Mouse (Mus musculus): ENCODE data around the gene Wdr17. TPM values are rescaled to one million over a fixed set of nuclear protein-coding genes. Genes with fewer than 3 reads are reported as not detected.
"Not testable (repeated sequence)": the region's sequence is repeated elsewhere in the genome, so short reads cannot be mapped to it uniquely, and the experiment has no call there.

Gene Wdr17
- total RNA-seq, 2 experiments from 2014 or later: not detected

- no peak for ATAC-seq (replicated peaks; ENCODE audit: low FRiP score, poor library complexity, severe bottlenecking)
Observed at GRCm38 (mm10) chr8:54806173-54806572, 80.8 kb downstream of the Wdr17 start.

- no peak for ATAC-seq (replicated peaks; ENCODE audit: low FRiP score, poor library complexity, severe bottlenecking)
Observed at GRCm38 (mm10) chr8:54792699-54793061, 94.3 kb downstream of the Wdr17 start.

- no peak for ATAC-seq (replicated peaks; ENCODE audit: low FRiP score, poor library complexity, severe bottlenecking)
Observed at GRCm38 (mm10) chr8:54791858-54792698, 94.9 kb downstream of the Wdr17 start.

- no peak for ATAC-seq (replicated peaks; ENCODE audit: low FRiP score, poor library complexity, severe bottlenecking)
Observed at GRCm38 (mm10) chr8:54780134-54780942, 106.6 kb downstream of the Wdr17 start.

GRCm38 (mm10) chr8:54779317-54780133, 107.5 kb downstream of the Wdr17 start:
- ATAC-seq (replicated peaks; ENCODE audit: low FRiP score, poor library complexity, severe bottlenecking): no peak

- no peak for ATAC-seq (replicated peaks; ENCODE audit: low FRiP score, poor library complexity, severe bottlenecking)
Observed at GRCm38 (mm10) chr8:54777012-54777411, 110.0 kb downstream of the Wdr17 start.

GRCm38 (mm10) chr8:54776241-54776640, 110.7 kb downstream of the Wdr17 start:
- no peak for ATAC-seq (replicated peaks; ENCODE audit: low FRiP score, poor library complexity, severe bottlenecking)

GRCm38 (mm10) chr8:54757646-54758045, 129.3 kb downstream of the Wdr17 start:
- ATAC-seq (replicated peaks; ENCODE audit: low FRiP score, poor library complexity, severe bottlenecking): no peak

GRCm38 (mm10) chr8:54736660-54737312, 150.2 kb downstream of the Wdr17 start:
- no peak for ATAC-seq (replicated peaks; ENCODE audit: low FRiP score, poor library complexity, severe bottlenecking)

GRCm38 (mm10) chr8:54724668-54725035, 162.3 kb downstream of the Wdr17 start:
- ATAC-seq (replicated peaks; ENCODE audit: low FRiP score, poor library complexity, severe bottlenecking): no peak

- no peak for ATAC-seq (replicated peaks; ENCODE audit: low FRiP score, poor library complexity, severe bottlenecking)
Observed at GRCm38 (mm10) chr8:54723976-54724667, 162.9 kb downstream of the Wdr17 start.

GRCm38 (mm10) chr8:54718515-54718914, 168.5 kb downstream of the Wdr17 start:
- ATAC-seq (replicated peaks; ENCODE audit: low FRiP score, poor library complexity, severe bottlenecking): no peak

GRCm38 (mm10) chr8:54705743-54706142, 181.2 kb downstream of the Wdr17 start:
- no peak for ATAC-seq (replicated peaks; ENCODE audit: low FRiP score, poor library complexity, severe bottlenecking)

GRCm38 (mm10) chr8:54671806-54672205, 215.2 kb downstream of the Wdr17 start:
- ATAC-seq (replicated peaks; ENCODE audit: low FRiP score, poor library complexity, severe bottlenecking): no peak

- ATAC-seq (replicated peaks; ENCODE audit: low FRiP score, poor library complexity, severe bottlenecking): no peak
Observed at GRCm38 (mm10) chr8:54667756-54668155, 219.2 kb downstream of the Wdr17 start.

- ATAC-seq (replicated peaks; ENCODE audit: low FRiP score, poor library complexity, severe bottlenecking): no peak
Observed at GRCm38 (mm10) chr8:54660675-54661074, 226.3 kb downstream of the Wdr17 start.

GRCm38 (mm10) chr8:54659703-54660102, 227.3 kb downstream of the Wdr17 start:
- no peak for ATAC-seq (replicated peaks; ENCODE audit: low FRiP score, poor library complexity, severe bottlenecking)

GRCm38 (mm10) chr8:54638634-54639033, 248.3 kb downstream of the Wdr17 start:
- ATAC-seq (replicated peaks; ENCODE audit: low FRiP score, poor library complexity, severe bottlenecking): no peak

- ATAC-seq (replicated peaks; ENCODE audit: low FRiP score, poor library complexity, severe bottlenecking): not testable (repeated sequence)
Observed at GRCm38 (mm10) chr8:54616710-54617109, 270.3 kb downstream of the Wdr17 start.

All from erythroblast, adult 5-6 weeks (primary cell).